Comparison of ENCODE assay signal across 29 mouse cellular contexts in genomic region chr4:109185616-109186405, GRCm38 (mm10). TPM values are rescaled to one million over a fixed set of nuclear protein-coding genes. Genes with fewer than 3 reads are reported as not detected.
DNase-seq lines count a peak whose midpoint lies in the region; ATAC-seq and TF ChIP-seq lines count a peak whose summit lies in the region.
"Had no signal": no experiment of that assay in that cellular context is flagged by ENCODE, and none has a peak within 500 bp of the region (broad histone marks: within the 10 kb centered on the region; RNA-seq: fewer than 3 reads in every experiment).

No protein-coding gene starts in this region.

- no peak overlapping the region for H3K9ac ChIP-seq in embryonic facial prominence, embryonic 14.5 days (ENCODE audit: low read depth, low read length)
- no peak overlapping the region for H3K9ac ChIP-seq in midbrain, embryonic 13.5 days (replicated peaks)
- H3K9ac ChIP-seq in midbrain, embryonic 11.5 days (ENCODE audit: low read length), result no peak overlapping the region
- H3K9ac ChIP-seq in midbrain, embryonic 16.5 days (ENCODE audit: low read depth, low read length), result no peak overlapping the region
- H3K9ac ChIP-seq: embryonic facial prominence, embryonic 12.5 days; hindbrain, embryonic 12.5 days; intestine, embryonic 15.5 days; limb, embryonic 13.5 days; stomach, embryonic 15.5 days had no signal

- 74% methylated on average over 8 of the region's 8 CpGs for WGBS in embryonic facial prominence, embryonic 14.5 days
- WGBS in embryonic facial prominence, embryonic 10.5 days, result 88% methylated on average over 8 of the region's 8 CpGs
- WGBS in midbrain, embryonic 13.5 days, result 92% methylated on average over 8 of the region's 8 CpGs
- 88% methylated on average over 8 of the region's 8 CpGs for WGBS in midbrain, embryonic 11.5 days
- 75% methylated on average over 8 of the region's 8 CpGs for WGBS in midbrain, embryonic 16.5 days

- H3K4me3 ChIP-seq in embryonic facial prominence, embryonic 14.5 days (ENCODE audit: low read depth, low read length), result no peak overlapping the region
- no peak overlapping the region for H3K4me3 ChIP-seq in embryonic facial prominence, embryonic 10.5 days
- H3K4me3 ChIP-seq in gastrocnemius, adult 2 months, result no peak overlapping the region
- H3K4me3 ChIP-seq in midbrain, embryonic 13.5 days (replicated peaks), result no peak overlapping the region
- no peak overlapping the region for H3K4me3 ChIP-seq in midbrain, embryonic 11.5 days (ENCODE audit: low read depth, low read length)
- no peak overlapping the region for H3K4me3 ChIP-seq in midbrain, embryonic 16.5 days (ENCODE audit: low read depth, low read length)
- H3K4me3 ChIP-seq: embryonic facial prominence, embryonic 12.5 days; heart, adult 2 months; hindbrain, embryonic 12.5 days; intestine, embryonic 15.5 days; limb, embryonic 13.5 days; megakaryocyte, embryonic 14.5 days; stomach, embryonic 15.5 days had no signal

- no peaks in the 10 kb centered on the region for H3K9me3 ChIP-seq in embryonic facial prominence, embryonic 14.5 days (ENCODE audit: control insufficient read depth, low read length)
- H3K9me3 ChIP-seq in embryonic facial prominence, embryonic 10.5 days, result no peaks in the 10 kb centered on the region
- no peaks in the 10 kb centered on the region for H3K9me3 ChIP-seq in midbrain, embryonic 13.5 days
- no peaks in the 10 kb centered on the region for H3K9me3 ChIP-seq in midbrain, embryonic 11.5 days (ENCODE audit: control insufficient read depth, low read length)
- no peaks in the 10 kb centered on the region for H3K9me3 ChIP-seq in midbrain, embryonic 16.5 days (replicated peaks; ENCODE audit: control insufficient read depth, low read length, poor library complexity, severe bottlenecking)
- H3K9me3 ChIP-seq: embryonic facial prominence, embryonic 12.5 days; G1E; hindbrain, embryonic 12.5 days; intestine, embryonic 15.5 days; limb, embryonic 13.5 days; megakaryocyte, embryonic 14.5 days; stomach, embryonic 15.5 days had no signal

- peak overlapping the region; percentile 28 for H3K27ac ChIP-seq in embryonic facial prominence, embryonic 14.5 days (replicated peaks; ENCODE audit: low read depth, low read length)
- H3K27ac ChIP-seq in embryonic facial prominence, embryonic 10.5 days (replicated peaks), result no peak overlapping the region
- peak overlapping the region; percentile 17; the same call in 1 of the 2 replicates for H3K27ac ChIP-seq in gastrocnemius, adult 2 months
- H3K27ac ChIP-seq in midbrain, embryonic 13.5 days, result peak overlapping the region; percentile 68; the same call in 1 of the 2 replicates
- H3K27ac ChIP-seq in midbrain, embryonic 11.5 days (ENCODE audit: low read depth, low read length), result no peak overlapping the region
- H3K27ac ChIP-seq in midbrain, embryonic 16.5 days (ENCODE audit: low read length), result peak overlapping the region; percentile 68; the same call in 1 of the 2 replicates
- H3K27ac ChIP-seq: embryonic facial prominence, embryonic 12.5 days; heart, adult 2 months; hindbrain, embryonic 12.5 days; hindbrain, postnatal 0 days; intestine, embryonic 15.5 days; limb, embryonic 13.5 days; stomach, embryonic 15.5 days had no signal

- H3K4me2 ChIP-seq in embryonic facial prominence, embryonic 14.5 days (ENCODE audit: low read depth, low read length), result no peak overlapping the region
- H3K4me2 ChIP-seq in midbrain, embryonic 13.5 days (replicated peaks), result no peak overlapping the region
- H3K4me2 ChIP-seq in midbrain, embryonic 11.5 days, result no peak overlapping the region
- H3K4me2 ChIP-seq in midbrain, embryonic 16.5 days (ENCODE audit: low read length), result no peak overlapping the region
- H3K4me2 ChIP-seq: embryonic facial prominence, embryonic 12.5 days; hindbrain, embryonic 12.5 days; intestine, embryonic 15.5 days; limb, embryonic 13.5 days; liver, embryonic 11.5 days; stomach, embryonic 15.5 days had no signal

- TF ChIP-seq CTCF in gastrocnemius, adult 2 months (IDR thresholded peaks at IDR 0.05), result no peak

- H3K27me3 ChIP-seq in embryonic facial prominence, embryonic 14.5 days (replicated peaks; ENCODE audit: control insufficient read depth, insufficient read depth, low read length), result no peaks in the 10 kb centered on the region
- H3K27me3 ChIP-seq in embryonic facial prominence, embryonic 10.5 days (replicated peaks; ENCODE audit: low read depth, poor library complexity, severe bottlenecking), result no peaks in the 10 kb centered on the region
- H3K27me3 ChIP-seq in midbrain, embryonic 13.5 days, result no peaks in the 10 kb centered on the region
- no peaks in the 10 kb centered on the region for H3K27me3 ChIP-seq in midbrain, embryonic 11.5 days (ENCODE audit: control insufficient read depth, insufficient read depth, low read length)
- no peaks in the 10 kb centered on the region for H3K27me3 ChIP-seq in midbrain, embryonic 16.5 days (ENCODE audit: control insufficient read depth, insufficient read depth, low read depth, low read length)
- H3K27me3 ChIP-seq: embryonic facial prominence, embryonic 12.5 days; hindbrain, embryonic 12.5 days; intestine, embryonic 15.5 days; limb, embryonic 13.5 days; megakaryocyte, embryonic 14.5 days; stomach, embryonic 15.5 days had no signal

- no peak for DNase-seq in embryonic facial prominence, embryonic 14.5 days (ENCODE audit: low spot score)
- no peak for DNase-seq in embryonic facial prominence, embryonic 10.5 days (ENCODE audit: low spot score)
- no peak for DNase-seq in gastrocnemius, adult 2 months
- no peak for DNase-seq in gastrocnemius, adult 18-20 months (ENCODE audit: low spot score)
- DNase-seq in midbrain, embryonic 11.5 days (ENCODE audit: low spot score, missing footprints), result no peak
- DNase-seq in heart, adult 9 months (ENCODE audit: low spot score in 2 of 2), result no peak
- DNase-seq: adrenal gland, postnatal 10 days; cerebellum, adult 11 months; cerebellum, adult 9-10 months; cerebellum, postnatal 36 days; heart, adult 2 months; kidney, postnatal 4 days; lung, postnatal 4 days; right cerebral cortex, postnatal 25 days; thymus, postnatal 14 days had no signal

- H3K36me3 ChIP-seq in embryonic facial prominence, embryonic 14.5 days (ENCODE audit: control insufficient read depth, insufficient read depth, low read length), result no peaks in the 10 kb centered on the region
- H3K36me3 ChIP-seq in embryonic facial prominence, embryonic 10.5 days (replicated peaks), result 0 out of 2 replicates have a peak, but pooled peaks cover 6% of the 10 kb centered on the region
- 0 out of 2 replicates have a peak, but pooled peaks cover 4% of the 10 kb centered on the region for H3K36me3 ChIP-seq in midbrain, embryonic 13.5 days
- H3K36me3 ChIP-seq in midbrain, embryonic 11.5 days (ENCODE audit: control insufficient read depth, insufficient read depth, low read length), result no peaks in the 10 kb centered on the region
- no peaks in the 10 kb centered on the region for H3K36me3 ChIP-seq in midbrain, embryonic 16.5 days (ENCODE audit: control insufficient read depth, insufficient read depth, low read length)
- H3K36me3 ChIP-seq: embryonic facial prominence, embryonic 12.5 days; G1E; hindbrain, embryonic 12.5 days; intestine, embryonic 15.5 days; stomach, embryonic 15.5 days had no signal

- intact Hi-C loops in gastrocnemius, adult 2 months (cut with DNase I), result no loop called here

- ATAC-seq in embryonic facial prominence, embryonic 14.5 days (ENCODE audit: low read depth), result no peak
- no peak for ATAC-seq in midbrain, embryonic 13.5 days
- no peak for ATAC-seq in midbrain, embryonic 11.5 days (ENCODE audit: low FRiP score)
- no peak for ATAC-seq in midbrain, embryonic 16.5 days
- ATAC-seq: hindbrain, postnatal 0 days; intestine, embryonic 15.5 days had no signal

- H3K4me1 ChIP-seq in embryonic facial prominence, embryonic 14.5 days (ENCODE audit: control insufficient read depth, insufficient read depth, low read length), result peaks cover 4% of the 10 kb centered on the region; the same call in 1 of the 2 replicates
- no peaks in the 10 kb centered on the region for H3K4me1 ChIP-seq in embryonic facial prominence, embryonic 10.5 days
- H3K4me1 ChIP-seq in midbrain, embryonic 13.5 days (replicated peaks), result peaks cover 7% of the 10 kb centered on the region; the same call in 1 of the 2 replicates
- no peaks in the 10 kb centered on the region for H3K4me1 ChIP-seq in midbrain, embryonic 11.5 days (ENCODE audit: control insufficient read depth, insufficient read depth, low read length)
- peaks cover 9% of the 10 kb centered on the region for H3K4me1 ChIP-seq in midbrain, embryonic 16.5 days (ENCODE audit: control insufficient read depth, insufficient read depth, low read length)
- H3K4me1 ChIP-seq: embryonic facial prominence, embryonic 12.5 days; hindbrain, embryonic 12.5 days; intestine, embryonic 15.5 days had no signal

RNA-seq across cellular contexts. Expression of gene Osbpl9, which starts 16.3 kb away (rescaled TPM):
- polyA plus RNA-seq in embryonic facial prominence, embryonic 14.5 days (2014; fragmentation: Nextera tagmentation; extraction: Ambion mirVana), result 54.7 and 65.2 TPM in 2 replicates
- 60.0 and 61.4 TPM in 2 replicates for polyA plus RNA-seq in embryonic facial prominence, embryonic 10.5 days (2016; fragmentation: Nextera tagmentation; extraction: Ambion mirVana)
- total RNA-seq in gastrocnemius, adult 2 months (2021), result 100 to 1,000 TPM in 1 of 2 experiments, 10 to 100 TPM in 1; 91.5 to 112 TPM
- total RNA-seq in gastrocnemius, adult 18-20 months (2021), result 100 to 1,000 TPM in 1 of 2 experiments, 10 to 100 TPM in 1; 91.6 to 107 TPM
- polyA plus RNA-seq in midbrain, embryonic 13.5 days (2015; fragmentation: Nextera tagmentation; extraction: Ambion mirVana), result 80.0 and 83.8 TPM in 2 replicates
- 75.8 and 78.8 TPM in 2 replicates for polyA plus RNA-seq in midbrain, embryonic 11.5 days (2014; fragmentation: Nextera tagmentation; extraction: Ambion mirVana)
- 73.2 and 77.3 TPM in 2 replicates for polyA plus RNA-seq in midbrain, embryonic 16.5 days (2015; fragmentation: Nextera tagmentation; extraction: Ambion mirVana)

RNA-seq across cellular contexts. Expression of gene Calr4, which starts 48.5 kb away (rescaled TPM):
- polyA plus RNA-seq in embryonic facial prominence, embryonic 14.5 days (2014; fragmentation: Nextera tagmentation; extraction: Ambion mirVana), result 0.24 and 0.37 TPM in 2 replicates
- 0.10 and 0.19 TPM in 2 replicates for polyA plus RNA-seq in embryonic facial prominence, embryonic 10.5 days (2016; fragmentation: Nextera tagmentation; extraction: Ambion mirVana)
- total RNA-seq in gastrocnemius, adult 2 months (2021), result under 1 TPM in 1 of 2 experiments, not detected in 1; 0.15 TPM
- not detected for total RNA-seq in gastrocnemius, adult 18-20 months (2021)
- 0.61 and 0.69 TPM in 2 replicates for polyA plus RNA-seq in midbrain, embryonic 13.5 days (2015; fragmentation: Nextera tagmentation; extraction: Ambion mirVana)
- 0.11 and 0.19 TPM in 2 replicates for polyA plus RNA-seq in midbrain, embryonic 11.5 days (2014; fragmentation: Nextera tagmentation; extraction: Ambion mirVana)
- 0.44 and 0.62 TPM in 2 replicates for polyA plus RNA-seq in midbrain, embryonic 16.5 days (2015; fragmentation: Nextera tagmentation; extraction: Ambion mirVana)
- total RNA-seq: G1E; gastrocnemius, adult 8-10 months; heart, adult 2 months; monocyte, adult 5-6 weeks had no signal
- polyA plus RNA-seq: heart, adult 2 months; limb, embryonic 13.5 days; liver, embryonic 16.5 days had no signal

Comparison
In these comparisons a context has a peak if more than half of its experiments do, and no peak if none do; other contexts are left out.
1. H3K27ac ChIP-seq: peak in embryonic facial prominence, embryonic 14.5 days (single experiment), gastrocnemius, adult 2 months (single experiment), midbrain, embryonic 13.5 days (single experiment) and midbrain, embryonic 16.5 days (single experiment); none in embryonic facial prominence, embryonic 10.5 days (single experiment) and midbrain, embryonic 11.5 days (single experiment).